Mouse (Mus musculus): ENCODE measurements at regions not wholly inside any gene's neighbourhood (a gene's known extent, or its start where the extent isn't known, plus 50 kb on each side); places are given as distances from the start of the nearest gene placed in this dataset.

- Histone ChIP-seq H3K4me1 (ENCODE audit: control insufficient read depth, insufficient read depth, low read length) (no peaks in the 10 kb centered on the region), H3K4me3 (ENCODE audit: insufficient read depth, low read depth, low read length) (no peak overlapping the region), H3K27ac (ENCODE audit: insufficient read depth, low read depth, low read length) (no peak overlapping the region)
- WGBS, result 89% methylated on average over 1 of the region's 1 CpGs
- TF ChIP-seq CTCF (IDR thresholded peaks at IDR 0.05; ENCODE audit: insufficient read depth, low read depth, low read length) (no peak), POLR2A (IDR thresholded peaks at IDR 0.05; ENCODE audit: insufficient read depth, low read depth, low read length) (no peak)
These were observed 438.4 kb downstream of the Atp23 start for GRCm38 (mm10) chr10:126462770-126463169.

DNA sequence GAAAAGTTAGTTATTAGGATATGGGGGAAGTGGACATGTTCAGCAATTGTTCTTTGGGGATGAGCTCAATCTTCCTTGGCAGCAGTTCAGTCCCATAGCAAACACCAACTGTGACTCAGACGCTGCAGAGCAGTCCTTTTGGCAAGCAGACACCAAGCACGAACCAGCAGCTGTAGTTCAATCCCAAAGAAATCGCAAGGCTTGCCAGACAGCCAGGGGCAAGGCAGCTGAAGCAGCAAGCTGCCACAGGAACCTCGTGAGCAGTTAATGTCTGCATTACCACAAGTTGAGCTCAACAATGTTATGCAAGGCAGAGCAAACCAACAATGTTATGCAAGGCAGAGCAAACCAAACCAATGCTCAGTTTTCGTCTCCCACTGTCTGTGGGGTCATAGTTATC is 442.6 kb downstream of the Atp23 start:
- Histone ChIP-seq H3K4me1 (ENCODE audit: control insufficient read depth, insufficient read depth, low read length) (no peaks in the 10 kb centered on the region), H3K4me3 (ENCODE audit: insufficient read depth, low read depth, low read length) (no peak overlapping the region), H3K27ac (ENCODE audit: insufficient read depth, low read depth, low read length) (no peak overlapping the region)
- WGBS, result 52% methylated on average over 5 of the region's 5 CpGs
- TF ChIP-seq CTCF (IDR thresholded peaks at IDR 0.05; ENCODE audit: insufficient read depth, low read depth, low read length), result no peak
- no peak for TF ChIP-seq POLR2A (IDR thresholded peaks at IDR 0.05; ENCODE audit: insufficient read depth, low read depth, low read length)

GRCm38 (mm10) chr10:126452757-126453528 is 448.2 kb downstream of the Atp23 start:
- TF ChIP-seq POLR2A (IDR thresholded peaks at IDR 0.05; ENCODE audit: insufficient read depth, low read depth, low read length), result no peak
- TF ChIP-seq CTCF (IDR thresholded peaks at IDR 0.05; ENCODE audit: insufficient read depth, low read depth, low read length), result no peak
- Histone ChIP-seq H3K4me3 (ENCODE audit: insufficient read depth, low read depth, low read length) (no peak overlapping the region), H3K4me1 (ENCODE audit: control insufficient read depth, insufficient read depth, low read length) (peaks cover 5% of the 10 kb centered on the region; the same call in 1 of the 2 replicates), H3K27ac (ENCODE audit: insufficient read depth, low read depth, low read length) (no peak overlapping the region)
- 52% methylated on average over 15 of the region's 15 CpGs for WGBS

GRCm38 (mm10) chr10:126452057-126452622 is 449.0 kb downstream of the Atp23 start:
- WGBS, result 78% methylated on average over 10 of the region's 10 CpGs
- TF ChIP-seq POLR2A (IDR thresholded peaks at IDR 0.05; ENCODE audit: insufficient read depth, low read depth, low read length) (no peak), CTCF (IDR thresholded peaks at IDR 0.05; ENCODE audit: insufficient read depth, low read depth, low read length) (no peak)
- peaks cover 5% of the 10 kb centered on the region; the same call in 1 of the 2 replicates for H3K4me1 ChIP-seq (ENCODE audit: control insufficient read depth, insufficient read depth, low read length)
- no peak overlapping the region for H3K4me3 ChIP-seq (ENCODE audit: insufficient read depth, low read depth, low read length)
- no peak overlapping the region for H3K27ac ChIP-seq (ENCODE audit: insufficient read depth, low read depth, low read length)

GRCm38 (mm10) chr10:126431222-126431621 is 465.3 kb downstream of the Lrig3 start:
- Histone ChIP-seq H3K4me1 (ENCODE audit: control insufficient read depth, insufficient read depth, low read length) (no peaks in the 10 kb centered on the region), H3K27ac (ENCODE audit: insufficient read depth, low read depth, low read length) (no peak overlapping the region), H3K4me3 (ENCODE audit: insufficient read depth, low read depth, low read length) (no peak overlapping the region)
- TF ChIP-seq CTCF (IDR thresholded peaks at IDR 0.05; ENCODE audit: insufficient read depth, low read depth, low read length), result no peak
- TF ChIP-seq POLR2A (IDR thresholded peaks at IDR 0.05; ENCODE audit: insufficient read depth, low read depth, low read length), result no peak

DNA sequence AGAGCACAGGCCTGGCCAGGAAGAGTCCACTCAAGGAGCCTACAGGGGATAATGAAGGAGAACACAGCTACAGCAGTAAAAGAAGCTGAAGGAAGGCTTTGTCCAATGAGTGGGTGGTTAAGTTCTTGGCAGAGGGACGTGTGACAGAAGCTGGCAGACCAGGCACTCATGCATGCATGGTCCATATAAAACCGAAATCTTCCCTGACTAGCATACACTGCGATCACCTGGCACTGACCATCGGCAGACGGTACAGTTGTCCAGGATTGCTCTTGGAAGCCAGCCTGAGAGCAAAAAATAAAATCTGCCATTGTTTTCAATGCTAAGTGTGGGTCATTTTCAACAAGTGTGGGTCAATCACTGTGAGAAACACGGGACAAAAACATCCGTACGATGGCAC is 464.4 kb downstream of the Lrig3 start:
- Histone ChIP-seq H3K4me1 (ENCODE audit: control insufficient read depth, insufficient read depth, low read length) (no peaks in the 10 kb centered on the region), H3K4me3 (ENCODE audit: insufficient read depth, low read depth, low read length) (no peak overlapping the region), H3K27ac (ENCODE audit: insufficient read depth, low read depth, low read length) (no peak overlapping the region)
- whole genome bisulfite sequencing, result 72% methylated on average over 8 of the region's 8 CpGs
- TF ChIP-seq POLR2A (IDR thresholded peaks at IDR 0.05; ENCODE audit: insufficient read depth, low read depth, low read length) (no peak), CTCF (IDR thresholded peaks at IDR 0.05; ENCODE audit: insufficient read depth, low read depth, low read length) (no peak)

DNA sequence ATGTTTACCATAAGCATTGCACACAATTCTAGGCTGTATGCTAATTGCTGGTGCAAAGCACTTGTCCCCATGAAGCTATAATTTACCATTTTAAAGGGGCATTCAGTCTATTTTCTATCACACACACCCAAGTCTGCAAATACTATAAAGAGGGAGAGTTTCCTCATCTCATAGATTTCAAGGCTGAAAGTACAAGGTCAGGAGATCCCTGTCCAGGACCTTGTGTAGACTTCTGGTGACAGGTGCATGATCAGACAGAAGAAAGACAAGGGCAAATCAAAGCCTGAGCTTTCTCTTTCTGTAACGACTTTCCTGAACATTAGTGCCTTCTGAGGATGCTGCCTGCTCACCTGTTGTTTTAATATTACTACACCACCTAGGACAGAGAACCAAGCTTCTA is 463.5 kb downstream of the Lrig3 start:
- Histone ChIP-seq H3K4me1 (ENCODE audit: control insufficient read depth, insufficient read depth, low read length) (no peaks in the 10 kb centered on the region), H3K4me3 (ENCODE audit: insufficient read depth, low read depth, low read length) (no peak overlapping the region), H3K27ac (ENCODE audit: insufficient read depth, low read depth, low read length) (no peak overlapping the region)
- 81% methylated on average over 1 of the region's 1 CpGs for WGBS
- no peak for TF ChIP-seq POLR2A (IDR thresholded peaks at IDR 0.05; ENCODE audit: insufficient read depth, low read depth, low read length)
- TF ChIP-seq CTCF (IDR thresholded peaks at IDR 0.05; ENCODE audit: insufficient read depth, low read depth, low read length), result no peak

- WGBS, result 46% methylated on average over 6 of the region's 6 CpGs
- Histone ChIP-seq H3K4me1 (ENCODE audit: control insufficient read depth, insufficient read depth, low read length) (no peaks in the 10 kb centered on the region), H3K27ac (ENCODE audit: insufficient read depth, low read depth, low read length) (no peak overlapping the region), H3K4me3 (ENCODE audit: insufficient read depth, low read depth, low read length) (no peak overlapping the region)
- no peak for TF ChIP-seq CTCF (IDR thresholded peaks at IDR 0.05; ENCODE audit: insufficient read depth, low read depth, low read length)
- TF ChIP-seq POLR2A (IDR thresholded peaks at IDR 0.05; ENCODE audit: insufficient read depth, low read depth, low read length), result no peak
These were observed 456.1 kb downstream of the Lrig3 start for GRCm38 (mm10) chr10:126422066-126422465.

DNA sequence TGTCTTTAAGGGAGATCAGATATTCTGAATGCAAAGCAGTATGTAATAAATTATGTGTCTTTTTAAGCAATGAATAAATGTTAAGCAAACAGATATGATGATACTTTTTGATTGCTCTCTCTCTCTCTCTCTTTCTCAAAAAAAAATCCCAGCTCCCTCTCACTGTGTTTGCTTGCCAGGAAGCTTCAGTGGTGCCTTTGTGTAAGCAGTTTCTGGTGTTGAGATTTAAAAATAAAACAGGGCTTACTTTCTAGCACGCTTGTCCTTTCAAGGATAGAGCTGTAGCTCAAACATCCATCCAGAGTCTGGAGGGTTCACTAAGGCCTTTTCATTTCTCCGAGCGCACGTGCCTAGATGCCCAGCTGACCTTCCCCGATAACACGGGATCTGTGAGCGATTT is 447.8 kb downstream of the Lrig3 start:
- TF ChIP-seq CTCF (IDR thresholded peaks at IDR 0.05; ENCODE audit: insufficient read depth, low read depth, low read length), result no peak
- TF ChIP-seq POLR2A (IDR thresholded peaks at IDR 0.05; ENCODE audit: insufficient read depth, low read depth, low read length), result no peak
- WGBS, result 52% methylated on average over 7 of the region's 7 CpGs
- no peak overlapping the region for H3K27ac ChIP-seq (ENCODE audit: insufficient read depth, low read depth, low read length)

More for the DNA sequence above, 447.8 kb downstream of the Lrig3 start:
- Histone ChIP-seq H3K4me3 (ENCODE audit: insufficient read depth, low read depth, low read length) (no peak overlapping the region), H3K4me1 (ENCODE audit: control insufficient read depth, insufficient read depth, low read length) (no peaks in the 10 kb centered on the region)
